Mouse (Mus musculus) spleen, adult 2 months (tissue): ENCODE results near the gene Pnrc2. TPM values are rescaled to one million over a fixed set of nuclear protein-coding genes. Genes with fewer than 3 reads are reported as not detected.

Experiments used
- DNase-seq, 2 experiments: peaks; one replicate each; pipeline versions ENCODE4 v3.0.0 to v3.0.0-alpha.2; 2012 to 2021; ENCODE audit warnings: low spot score in 2 of 2, low read depth in 1 of 2
- H3K27ac ChIP-seq: fragments of 200-500 bp; 2 replicates; pipeline ENCODE4 v1.5.1; 2012; ENCODE audit warnings: low read length, inconsistent platforms; ENCODE audit not compliant: insufficient read depth
- H3K27me3 ChIP-seq: fragments of 200-500 bp; 2 replicates; pipeline ENCODE4 v1.6.1; 2012; ENCODE audit warnings: mild to moderate bottlenecking, moderate library complexity, low read length, inconsistent platforms; ENCODE audit not compliant: control insufficient read depth, insufficient read depth
- H3K36me3 ChIP-seq: fragments of 200-500 bp; 2 replicates; pipeline ENCODE4 v1.6.1; 2012; ENCODE audit warnings: mild to moderate bottlenecking, low read length, inconsistent platforms; ENCODE audit not compliant: control insufficient read depth, insufficient read depth
- H3K4me1 ChIP-seq: fragments of 200-500 bp; 2 replicates; pipeline ENCODE4 v1.6.1; 2011; ENCODE audit warnings: inconsistent platforms; ENCODE audit not compliant: control insufficient read depth, insufficient read depth, insufficient read length
- H3K4me3 ChIP-seq: fragments of 200-500 bp; 2 replicates; pipeline ENCODE4 v1.5.1; 2011; ENCODE audit warnings: mild to moderate bottlenecking, inconsistent platforms; ENCODE audit not compliant: insufficient read depth, insufficient read length; ENCODE audit errors: extremely low read depth
- CTCF ChIP-seq: fragments of 200-500 bp; IDR thresholded peaks from 2 replicates; pipeline ENCODE4 v1.5.1; 2011; ENCODE audit warnings: mild to moderate bottlenecking, inconsistent platforms; ENCODE audit not compliant: insufficient read depth, insufficient read length, insufficient replicate concordance; ENCODE audit errors: extremely low read depth
- POLR2A ChIP-seq: fragments of 200-500 bp; IDR thresholded peaks from 2 replicates; pipeline ENCODE4 v1.6.1; 2011; ENCODE audit warnings: low read depth, low read length, inconsistent platforms
- WGBS: fragments of 180-500 bp; shearing (Covaris S2); methylation state at CpG from one replicate; pipeline ENCODE4 v1.1.7; 2018; 5-methylcytosine and 5-hydroxymethylcytosine counted together
- polyA plus RNA-seq: library from polyadenylated mRNA; depleted of rRNA; stranded (reverse); fragments of >200 nt; gene quantifications from 2 replicates; pipeline ENCODE4 v1.2.3, GENCODE M21; 2012; rRNA removed

Gene Pnrc2
- 12.2 and 14.7 TPM in 2 replicates for polyA plus RNA-seq

- TF ChIP-seq POLR2A (no peak; the same call in none of the 2 replicates), CTCF (no peak)
- DNase-seq: peak; percentile 83 to 84
- whole genome bisulfite sequencing: under 1% methylated on average over 58 of the region's 60 CpGs
- Histone ChIP-seq H3K36me3 (peaks cover 18% of the 10 kb centered on the region), H3K4me3 (peak within 1 kb of the TSS; percentile 73), H3K27ac (peak within 1 kb of the TSS; percentile 97), H3K4me1 (peaks cover 30% of the 10 kb centered on the region), H3K27me3 (no peaks in the 10 kb centered on the region)
These were observed at the start of gene Pnrc2 for GRCm38 (mm10) chr4:135873526-135874202. Gene Pnrc2 (minus strand): TSS chr4:135873850.

DNA sequence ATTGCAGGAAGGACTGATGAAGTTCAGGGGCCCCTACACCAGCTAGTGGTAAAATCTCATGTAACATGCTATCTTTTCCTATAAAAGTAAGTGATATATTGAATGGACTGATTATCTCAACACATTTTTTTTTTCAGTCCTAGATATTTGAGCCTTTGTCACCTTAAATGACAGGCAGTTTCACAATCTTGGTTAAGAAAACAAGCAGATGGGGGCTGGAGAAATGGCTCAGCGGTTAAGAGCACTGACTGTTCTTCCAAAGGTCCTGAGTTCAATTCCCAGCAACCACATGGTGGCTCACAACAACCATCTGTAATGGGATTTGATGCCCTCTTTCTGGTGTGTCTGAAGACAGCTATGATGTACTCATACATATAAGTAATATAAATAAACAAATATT lies 48.5 kb upstream of the Pnrc2 start:
- Histone ChIP-seq H3K36me3 (peaks cover 19% of the 10 kb centered on the region), H3K27ac (no peak overlapping the region), H3K4me3 (no peak overlapping the region), H3K4me1 (peaks cover 17% of the 10 kb centered on the region; the same call in 1 of the 2 replicates), H3K27me3 (no peaks in the 10 kb centered on the region)
- DNase-seq: no peak
- 91% methylated on average over 1 of the region's 1 CpGs for WGBS
- TF ChIP-seq CTCF (no peak), POLR2A (no peak)

DNA sequence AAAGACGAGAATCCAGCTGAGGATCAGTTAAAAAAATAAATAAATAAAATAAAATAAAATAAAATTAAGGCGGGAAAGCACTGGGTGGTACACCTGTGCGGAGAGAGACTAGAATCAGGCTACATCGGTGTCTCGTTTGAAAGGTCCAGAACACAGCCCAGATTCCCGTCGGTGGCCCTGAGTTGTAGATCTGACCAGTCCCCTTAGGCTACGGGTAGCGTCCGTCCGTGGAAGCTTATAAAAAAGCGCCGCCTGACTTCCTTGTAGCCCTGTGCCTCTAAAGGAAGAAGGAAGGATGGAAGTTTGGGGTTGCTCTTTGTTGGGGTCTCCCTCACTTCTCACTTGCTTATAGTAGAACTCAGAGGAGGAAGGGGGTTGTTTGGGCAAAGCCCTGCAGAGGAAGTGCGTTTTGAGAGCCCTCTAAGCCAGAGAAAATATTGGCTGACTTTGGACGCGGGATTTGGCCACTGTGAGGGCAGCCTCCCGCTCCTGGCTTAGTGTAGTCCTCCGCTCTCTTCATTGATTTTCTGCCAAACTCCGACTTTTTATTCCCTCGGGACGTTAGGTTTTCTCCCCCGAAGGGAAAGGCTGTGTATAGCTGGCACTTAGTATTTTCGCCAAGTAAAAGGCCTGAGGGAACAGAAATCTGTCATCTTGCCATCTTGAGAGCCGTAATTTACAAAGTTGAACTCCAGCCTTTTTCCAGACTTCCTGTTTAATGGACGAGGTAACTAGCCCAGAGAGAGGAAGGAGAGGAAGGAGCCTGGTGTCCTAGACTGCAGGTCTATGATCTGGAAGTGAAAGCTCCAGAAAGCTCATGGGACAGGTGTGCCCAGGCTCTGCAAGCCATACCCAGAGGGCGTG lies 47.8 kb upstream of the Pnrc2 start:
- no peaks in the 10 kb centered on the region for H3K27me3 ChIP-seq
- WGBS: 3% methylated on average over 26 of the region's 26 CpGs
- H3K27ac ChIP-seq: peak overlapping the region; percentile 75
- peaks cover 22% of the 10 kb centered on the region for H3K36me3 ChIP-seq
- peaks cover 17% of the 10 kb centered on the region; the same call in 1 of the 2 replicates for H3K4me1 ChIP-seq
- no peak for DNase-seq
- H3K4me3 ChIP-seq: peak overlapping the region; percentile 94
- TF ChIP-seq CTCF (no peak), POLR2A (no peak)

DNA sequence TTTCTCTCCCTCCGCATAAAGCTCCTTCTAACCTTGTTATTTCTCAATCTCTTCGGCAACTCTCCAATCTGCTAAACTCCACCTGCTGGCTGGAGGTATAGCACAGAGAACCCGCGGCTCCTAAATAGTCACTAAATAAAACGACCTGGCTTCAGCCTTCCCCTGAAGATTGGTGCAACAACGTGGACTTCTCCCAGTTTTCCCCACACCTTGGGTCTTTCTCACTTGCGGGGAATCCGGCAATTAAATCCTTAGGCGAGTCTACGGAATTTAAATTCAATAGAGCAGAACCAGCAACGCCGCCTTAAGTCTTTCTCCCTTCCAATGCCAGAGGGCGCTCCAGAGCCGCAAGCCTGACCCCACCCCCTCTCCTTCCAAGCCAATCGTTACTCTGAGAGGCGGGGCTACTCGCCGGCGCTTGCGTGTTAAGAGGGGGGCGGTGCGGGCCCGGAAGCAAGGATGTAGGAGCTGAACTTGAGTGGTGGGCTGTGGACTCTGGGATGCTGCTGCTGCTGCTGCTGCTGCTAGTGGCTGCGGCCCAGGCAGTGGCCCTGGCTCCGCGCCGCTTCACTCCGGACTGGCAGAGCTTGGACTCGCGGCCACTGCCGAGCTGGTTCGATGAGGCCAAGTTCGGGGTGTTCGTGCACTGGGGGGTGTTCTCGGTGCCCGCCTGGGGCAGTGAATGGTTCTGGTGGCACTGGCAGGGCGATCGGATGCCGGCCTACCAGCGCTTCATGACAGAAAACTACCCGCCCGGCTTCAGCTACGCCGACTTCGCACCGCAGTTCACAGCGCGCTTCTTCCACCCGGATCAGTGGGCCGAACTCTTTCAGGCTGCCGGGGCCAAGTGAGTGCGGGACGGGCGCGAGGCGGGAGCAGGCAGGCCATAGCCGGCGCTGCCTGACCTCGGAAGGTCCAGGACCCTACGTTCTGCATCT lies 46.9 kb upstream of the Pnrc2 start, which contains the start of gene Fuca1:
Gene Fuca1 (plus strand): TSS at position 432 of the 938 bp plus-strand sequence.
- peak within 1 kb of the TSS; percentile 92 for H3K27ac ChIP-seq
- peak within 1 kb of the TSS; percentile 94 for H3K4me3 ChIP-seq
- TF ChIP-seq CTCF (peak; percentile 91), POLR2A (peak; percentile 45)
- DNase-seq: peak; percentile 92 to 97
- WGBS: under 1% methylated on average over 60 of the region's 60 CpGs
- H3K27me3 ChIP-seq: no peaks in the 10 kb centered on the region
- H3K36me3 ChIP-seq: peaks cover 17% of the 10 kb centered on the region
- peaks cover 17% of the 10 kb centered on the region; the same call in 1 of the 2 replicates for H3K4me1 ChIP-seq

GRCm38 (mm10) chr4:135919280-135919639 lies 45.6 kb upstream of the Pnrc2 start:
- 79% methylated on average over 3 of the region's 3 CpGs for WGBS
- no peak for DNase-seq
- H3K4me3 ChIP-seq: no peak overlapping the region
- TF ChIP-seq CTCF (no peak), POLR2A (no peak)
- H3K36me3 ChIP-seq: peaks cover 12% of the 10 kb centered on the region
- peak overlapping the region; percentile 92 for H3K27ac ChIP-seq
- H3K4me1 ChIP-seq: peaks cover 17% of the 10 kb centered on the region; the same call in 1 of the 2 replicates
- H3K27me3 ChIP-seq: no peaks in the 10 kb centered on the region
